Mouse (Mus musculus): ENCODE results near the gene Zbtb48. TPM values are rescaled to one million over a fixed set of nuclear protein-coding genes. Genes with fewer than 3 reads are reported as not detected.

Gene Zbtb48
- total and polyA plus RNA-seq, 3 experiments: 12.1 to 21.4 TPM; not detected in 1

- Histone ChIP-seq H3K27me3 (ENCODE audit: control insufficient read depth in 1 of 2, insufficient read depth in 2 of 2, low read length in 2 of 2) (no peaks in the 10 kb centered on the region), H3K9ac (ENCODE audit: control insufficient read depth, low read depth, low read length, poor library complexity, severe bottlenecking) (no peak overlapping the region), H3K36me3 (ENCODE audit: control insufficient read depth in 1 of 2, insufficient read depth in 2 of 2, low read length in 2 of 2) (peaks cover 2 to 5% of the 10 kb centered on the region in 2 experiments; a peak in 2 of 4 replicates), H3K4me3 (ENCODE audit: control insufficient read depth in 1 of 2, insufficient read depth in 1 of 2, low read depth in 2 of 2, low read length in 2 of 2) (no peak overlapping the region), H3K27ac (ENCODE audit: control insufficient read depth, low read depth, low read length) (no peak overlapping the region), H3K4me1 (ENCODE audit: control insufficient read depth in 1 of 2, insufficient read depth in 2 of 2, low read length in 2 of 2) (peaks cover 0 to 11% of the 10 kb centered on the region in 2 experiments; a peak in 3 of 4 replicates), H3K9me3 (replicated peaks; ENCODE audit: insufficient read depth, low read length) (no peaks in the 10 kb centered on the region), H3K79me2 (ENCODE audit: control insufficient read depth, insufficient read depth, low read length, poor library complexity) (peaks cover 38% of the 10 kb centered on the region)
- TF ChIP-seq EP300 (IDR thresholded peaks at IDR 0.05; ENCODE audit: low read depth in 1 of 2, low read length in 2 of 2): no peak
- TF ChIP-seq MXI1 (IDR thresholded peaks at IDR 0.05; ENCODE audit: low read depth, low read length): no peak
- no peak for DNase-seq (ENCODE audit: low read depth, low spot score)
These were observed 15.4 kb downstream of the Zbtb48 start for GRCm38 (mm10) chr4:152012109-152012508.

- H3K4me1 ChIP-seq (ENCODE audit: control insufficient read depth in 1 of 2, insufficient read depth in 2 of 2, low read length in 2 of 2): peaks cover 0 to 11% of the 10 kb centered on the region in 2 experiments; a peak in 3 of 4 replicates
- DNase-seq (ENCODE audit: low read depth, low spot score): no peak
- peak overlapping the region; percentile 74 to 83 for H3K4me3 ChIP-seq (ENCODE audit: control insufficient read depth in 1 of 2, insufficient read depth in 1 of 2, low read depth in 2 of 2, low read length in 2 of 2)
- no peaks in the 10 kb centered on the region for H3K27me3 ChIP-seq (ENCODE audit: control insufficient read depth in 1 of 2, insufficient read depth in 2 of 2, low read length in 2 of 2)
- peaks cover 38% of the 10 kb centered on the region for H3K79me2 ChIP-seq (ENCODE audit: control insufficient read depth, insufficient read depth, low read length, poor library complexity)
- TF ChIP-seq ELF1 (IDR thresholded peaks at IDR 0.05; ENCODE audit: low read depth, low read length) (no peak), UBTF (IDR thresholded peaks at IDR 0.05; ENCODE audit: borderline replicate concordance, insufficient read depth, low read depth, low read length) (no peak), CTCF (IDR thresholded peaks at IDR 0.05 in 2 of 3, conservative IDR thresholded peaks at IDR 0.05 in 1 of 3; ENCODE audit: control insufficient read depth in 1 of 3, insufficient read depth in 1 of 3, low read depth in 2 of 3, low read length in 3 of 3, poor library complexity in 1 of 3, severe bottlenecking in 1 of 3) (no peak), KAT2A (conservative IDR thresholded peaks at IDR 0.05; ENCODE audit: low read depth, low read length) (no peak), MYB (IDR thresholded peaks at IDR 0.05; ENCODE audit: low read depth, low read length) (no peak), POLR2AphosphoS2 (IDR thresholded peaks at IDR 0.05; ENCODE audit: low read length) (no peak), ZNF384 (IDR thresholded peaks at IDR 0.05; ENCODE audit: low read depth, low read length) (no peak), EP300 (IDR thresholded peaks at IDR 0.05; ENCODE audit: low read depth in 1 of 2, low read length in 2 of 2) (no peak), BHLHE40 (IDR thresholded peaks at IDR 0.05; ENCODE audit: borderline replicate concordance, low read depth, low read length) (peak; percentile 67), GATA1 (IDR thresholded peaks at IDR 0.05; ENCODE audit: low read depth, low read length) (0 out of 2 replicates have a peak, but pooled peaks have one; percentile 35)
- H3K9me3 ChIP-seq (replicated peaks; ENCODE audit: insufficient read depth, low read length): no peaks in the 10 kb centered on the region
- H3K27ac ChIP-seq (ENCODE audit: control insufficient read depth, low read depth, low read length): no peak overlapping the region
- H3K9ac ChIP-seq (ENCODE audit: control insufficient read depth, low read depth, low read length, poor library complexity, severe bottlenecking): peak overlapping the region; percentile 81
- H3K36me3 ChIP-seq (ENCODE audit: control insufficient read depth in 1 of 2, insufficient read depth in 2 of 2, low read length in 2 of 2): peaks cover 1 to 5% of the 10 kb centered on the region in 2 experiments; a peak in 2 of 4 replicates
These were observed 16.2 kb downstream of the Zbtb48 start for GRCm38 (mm10) chr4:152011171-152011760.

- H3K36me3 ChIP-seq (ENCODE audit: control insufficient read depth in 1 of 2, insufficient read depth in 2 of 2, low read length in 2 of 2): peaks cover 0 to 5% of the 10 kb centered on the region in 2 experiments; a peak in 2 of 4 replicates
- TF ChIP-seq SMC3 (IDR thresholded peaks at IDR 0.05; ENCODE audit: low read depth, low read length) (no peak), MYB (IDR thresholded peaks at IDR 0.05; ENCODE audit: low read depth, low read length) (no peak), E2F4 (IDR thresholded peaks at IDR 0.05; ENCODE audit: borderline replicate concordance, low read depth, low read length) (no peak), ZKSCAN1 (IDR thresholded peaks at IDR 0.05; ENCODE audit: low read depth, low read length) (no peak), POLR2AphosphoS5 (IDR thresholded peaks at IDR 0.05; ENCODE audit: borderline replicate concordance, low read depth, low read length) (no peak), ZMIZ1 (IDR thresholded peaks at IDR 0.05; ENCODE audit: low read depth, low read length) (no peak), UBTF (IDR thresholded peaks at IDR 0.05; ENCODE audit: borderline replicate concordance, insufficient read depth, low read depth, low read length) (no peak), ZNF384 (IDR thresholded peaks at IDR 0.05; ENCODE audit: low read depth, low read length) (no peak), TCF12 (IDR thresholded peaks at IDR 0.05; ENCODE audit: low read depth, low read length) (no peak), USF1 (IDR thresholded peaks at IDR 0.05; ENCODE audit: low read depth, low read length) (no peak), MYC (IDR thresholded peaks at IDR 0.05; ENCODE audit: low read depth, low read length) (no peak), EP300 (IDR thresholded peaks at IDR 0.05; ENCODE audit: low read depth in 1 of 2, low read length in 2 of 2) (no peak), ELF1 (IDR thresholded peaks at IDR 0.05; ENCODE audit: low read depth, low read length) (no peak), MAX (IDR thresholded peaks at IDR 0.05; ENCODE audit: low read length) (no peak), MEF2A (IDR thresholded peaks at IDR 0.05; ENCODE audit: extremely low read depth, insufficient replicate concordance, low read depth, low read length, poor library complexity, severe bottlenecking) (no peak), NRF1 (IDR thresholded peaks at IDR 0.05; ENCODE audit: insufficient read depth, low read depth, low read length, poor library complexity, severe bottlenecking) (no peak), RAD21 (IDR thresholded peaks at IDR 0.05; ENCODE audit: low read depth, low read length) (no peak)
These were observed 16.8 kb downstream of the Zbtb48 start for GRCm38 (mm10) chr4:152010707-152011134.

More at GRCm38 (mm10) chr4:152010707-152011134, 16.8 kb downstream of the Zbtb48 start:
- peaks cover 38% of the 10 kb centered on the region for H3K79me2 ChIP-seq (ENCODE audit: control insufficient read depth, insufficient read depth, low read length, poor library complexity)
- H3K4me3 ChIP-seq (ENCODE audit: control insufficient read depth in 1 of 2, insufficient read depth in 1 of 2, low read depth in 2 of 2, low read length in 2 of 2): peak overlapping the region; percentile 74 to 83
- H3K27me3 ChIP-seq (ENCODE audit: control insufficient read depth in 1 of 2, insufficient read depth in 2 of 2, low read length in 2 of 2): no peaks in the 10 kb centered on the region
- peaks cover 0 to 11% of the 10 kb centered on the region in 2 experiments; a peak in 3 of 4 replicates for H3K4me1 ChIP-seq (ENCODE audit: control insufficient read depth in 1 of 2, insufficient read depth in 2 of 2, low read length in 2 of 2)
- H3K27ac ChIP-seq (ENCODE audit: control insufficient read depth, low read depth, low read length): peak overlapping the region; percentile 26; the same call in 1 of the 2 replicates
- peak overlapping the region; percentile 81 for H3K9ac ChIP-seq (ENCODE audit: control insufficient read depth, low read depth, low read length, poor library complexity, severe bottlenecking)
- no peaks in the 10 kb centered on the region for H3K9me3 ChIP-seq (replicated peaks; ENCODE audit: insufficient read depth, low read length)
- no peak for DNase-seq (ENCODE audit: low read depth, low spot score)
